Mouse (Mus musculus) kidney, adult 2 months (tissue): ENCODE measurements around the gene Tldc1.

Source experiments
- CTCF ChIP-seq: fragments of 200-500 bp; conservative IDR thresholded peaks from 2 replicates; pipeline ENCODE4 v1.5.1; 2011; ENCODE audit warnings: low read depth, mild to moderate bottlenecking, control low read depth, low read length, moderate library complexity, mixed read lengths; ENCODE audit not compliant: insufficient read depth, insufficient read length
- POLR2A ChIP-seq: fragments of 200-500 bp; IDR thresholded peaks from one replicate; pipeline ENCODE4 v1.6.1; 2011; ENCODE audit warnings: low read depth, low read length, control low read depth

- TF ChIP-seq CTCF (no peak), POLR2A (no peak)
These were observed 45.1 kb upstream of the Tldc1 start for GRCm38 (mm10) chr8:119823278-119823677.
